Mouse (Mus musculus) CH12.LX (cell line): ENCODE data around the gene Trio.

Experiments
- CHD2 ChIP-seq: IDR thresholded peaks from 2 replicates; pipeline ENCODE4 v1.6.1; 2011; ENCODE audit warnings: low read length, improper control_type of control experiment
- CTCF ChIP-seq, 2 experiments: IDR thresholded peaks in 1 of 2; conservative IDR thresholded peaks in 1 of 2; 2 replicates each; pipeline ENCODE4 v1.5.1; 2011 to 2012; ENCODE audit warnings: low read depth in 2 of 2, low read length in 2 of 2, improper control_type of control experiment in 1 of 2, inconsistent platforms in 1 of 2, mild to moderate bottlenecking in 1 of 2, moderate library complexity in 1 of 2
- E2F4 ChIP-seq: IDR thresholded peaks from 2 replicates; pipeline ENCODE4 v1.6.1; 2011; ENCODE audit warnings: low read depth, low read length, improper control_type of control experiment; ENCODE audit not compliant: insufficient replicate concordance
- ELF1 ChIP-seq: IDR thresholded peaks from 2 replicates; pipeline ENCODE4 v1.6.1; 2014; ENCODE audit warnings: low read depth, mild to moderate bottlenecking, inconsistent platforms, low read length, improper control_type of control experiment
- ETS1 ChIP-seq: conservative IDR thresholded peaks from 2 replicates; pipeline ENCODE4 v1.6.1; 2012; ENCODE audit warnings: low read depth, mild to moderate bottlenecking, inconsistent platforms, low read length, improper control_type of control experiment, moderate library complexity
- GABPA ChIP-seq: IDR thresholded peaks from 2 replicates; pipeline ENCODE4 v1.6.1; 2012; ENCODE audit warnings: low read depth, low read length, improper control_type of control experiment, inconsistent platforms; ENCODE audit not compliant: insufficient replicate concordance
- MYC ChIP-seq: IDR thresholded peaks from 2 replicates; pipeline ENCODE4 v1.6.1; 2011; ENCODE audit warnings: low read depth, mild to moderate bottlenecking, improper control_type of control experiment, low read length
- NRF1 ChIP-seq: IDR thresholded peaks from 2 replicates; pipeline ENCODE4 v1.6.1; 2014; ENCODE audit warnings: low read depth, mild to moderate bottlenecking, inconsistent platforms, low read length, improper control_type of control experiment, moderate library complexity
- POLR2A ChIP-seq: IDR thresholded peaks from 2 replicates; pipeline ENCODE4 v1.6.1; 2011; ENCODE audit warnings: low read depth, mild to moderate bottlenecking, improper control_type of control experiment, low read length
- SIN3A ChIP-seq: IDR thresholded peaks from 2 replicates; pipeline ENCODE4 v1.6.1; 2012; ENCODE audit warnings: low read length, improper control_type of control experiment, inconsistent platforms
- UBTF ChIP-seq: IDR thresholded peaks from 2 replicates; pipeline ENCODE4 v1.6.1; 2012; ENCODE audit warnings: low read depth, mild to moderate bottlenecking, inconsistent platforms, low read length, improper control_type of control experiment, moderate library complexity
- ZC3H11A ChIP-seq: IDR thresholded peaks from 2 replicates; pipeline ENCODE4 v1.6.1; 2012; ENCODE audit warnings: low read depth, mild to moderate bottlenecking, inconsistent platforms, low read length, improper control_type of control experiment
- ZNF384 ChIP-seq: IDR thresholded peaks from 2 replicates; pipeline ENCODE4 v1.6.1; 2012; ENCODE audit warnings: low read depth, low read length, improper control_type of control experiment, inconsistent platforms

DNA sequence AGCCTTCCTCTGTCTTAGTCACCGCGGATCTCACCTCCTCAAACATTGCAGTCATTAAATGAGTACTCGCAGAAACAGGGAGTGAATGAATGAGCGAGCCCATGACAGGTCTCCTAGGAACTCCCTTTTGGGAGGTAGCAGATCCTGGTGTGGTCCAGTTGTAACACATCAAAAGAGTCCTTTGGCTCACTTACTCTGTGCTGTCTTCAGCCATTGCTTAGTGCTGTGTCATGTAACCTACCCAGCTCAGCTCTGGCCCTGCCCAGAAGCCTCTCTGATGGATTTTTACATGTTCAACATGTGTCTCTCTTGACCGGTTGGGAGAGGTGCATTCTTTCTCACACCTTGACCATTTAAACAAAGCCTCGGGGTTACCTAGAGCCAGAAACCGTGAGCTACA, 334.4 kb downstream of the Trio start:
- TF ChIP-seq MYC (no peak), UBTF (no peak), GABPA (no peak), SIN3A (no peak), NRF1 (no peak), CTCF (conservative IDR thresholded peaks at IDR 0.05 in 1 of 2, IDR thresholded peaks at IDR 0.05 in 1 of 2; ENCODE audit: low read depth in 2 of 2, low read length in 2 of 2) (no peak), ZNF384 (no peak), ZC3H11A (no peak), ETS1 (no peak), POLR2A (no peak), CHD2 (no peak), E2F4 (no peak), ELF1 (no peak)
